Mouse (Mus musculus) liver, adult 2 months (tissue): ENCODE data around the gene Tapbpl. TPM values are rescaled to one million over a fixed set of nuclear protein-coding genes. Genes with fewer than 3 reads are reported as not detected.

Experiments
- DNase-seq: peaks from one replicate; pipeline ENCODE4 v3.0.0-alpha.2; 2011; ENCODE audit warnings: low read depth, low spot score; ENCODE audit errors: extremely low read depth
- H3K27ac ChIP-seq: fragments of 200-500 bp; replicated peaks from 2 replicates; pipeline ENCODE4 v1.5.1; 2012; ENCODE audit warnings: low read depth, mild to moderate bottlenecking, control low read depth, inconsistent platforms, low read length; ENCODE audit not compliant: insufficient read depth
- H3K27me3 ChIP-seq: fragments of 200-500 bp; 2 replicates; pipeline ENCODE4 v1.6.1; 2012; ENCODE audit warnings: mild to moderate bottlenecking, moderate library complexity, low read length, inconsistent platforms; ENCODE audit not compliant: control insufficient read depth, insufficient read depth
- H3K36me3 ChIP-seq: fragments of 200-500 bp; 2 replicates; pipeline ENCODE4 v1.6.1; 2012; ENCODE audit warnings: low read length, inconsistent platforms; ENCODE audit not compliant: control insufficient read depth, insufficient read depth
- H3K4me1 ChIP-seq: fragments of 200-500 bp; 2 replicates; pipeline ENCODE4 v1.6.1; 2011; ENCODE audit warnings: low read length; ENCODE audit not compliant: control insufficient read depth, insufficient read depth
- H3K4me3 ChIP-seq: fragments of 200-500 bp; 2 replicates; pipeline ENCODE4 v1.5.1; 2011; ENCODE audit warnings: low read depth, mild to moderate bottlenecking, control low read depth, low read length, moderate library complexity; ENCODE audit not compliant: insufficient read depth
- H3K79me2 ChIP-seq: fragments of 200-500 bp; 2 replicates; pipeline ENCODE4 v1.6.1; 2012; ENCODE audit warnings: inconsistent platforms, mild to moderate bottlenecking, low read length, moderate library complexity; ENCODE audit not compliant: control insufficient read depth, insufficient read depth
- H3K9ac ChIP-seq: fragments of 200-500 bp; 2 replicates; pipeline ENCODE4 v1.6.1; 2012; ENCODE audit warnings: low read depth, mild to moderate bottlenecking, control low read depth, inconsistent platforms, low read length
- CTCF ChIP-seq: fragments of 200-500 bp; IDR thresholded peaks from 2 replicates; pipeline ENCODE4 v1.5.1; 2011; ENCODE audit warnings: low read depth, low read length, control low read depth
- POLR2A ChIP-seq: fragments of 200-500 bp; IDR thresholded peaks from 2 replicates; pipeline ENCODE4 v1.6.1; 2011; ENCODE audit warnings: low read length, control low read depth; ENCODE audit not compliant: insufficient read depth; ENCODE audit errors: extremely low read depth
- WGBS: fragments of 180-500 bp; shearing (Covaris S2); methylation state at CpG from one replicate; pipeline ENCODE4 v1.1.7; 2018; 5-methylcytosine and 5-hydroxymethylcytosine counted together
- polyA plus RNA-seq: library from polyadenylated mRNA; depleted of rRNA; stranded (reverse); fragments of >200 nt; gene quantifications from 2 replicates; pipeline ENCODE4 v1.2.3, GENCODE M21; 2012; rRNA removed
- total RNA-seq: library from RNA; depleted of rRNA; stranded (reverse); fragments of >200 nt; gene quantifications from 2 replicates; pipeline ENCODE4 v1.2.3, GENCODE M21; 2014; rRNA removed

The Tapbpl gene
- 15.0 and 16.5 TPM in 2 replicates for total RNA-seq
- 18.2 and 19.0 TPM in 2 replicates for polyA plus RNA-seq

GRCm38 (mm10) chr6:125231117-125232044 lies at the start of gene Tapbpl:
Gene Tapbpl (minus strand): TSS chr6:125231860.
- Histone ChIP-seq H3K4me1 (peaks cover 6% of the 10 kb centered on the region), H3K79me2 (peaks cover 4% of the 10 kb centered on the region; the same call in 1 of the 2 replicates), H3K36me3 (peaks cover 13% of the 10 kb centered on the region; the same call in 1 of the 2 replicates), H3K27ac (peak within 1 kb of the TSS; percentile 92), H3K4me3 (peak within 1 kb of the TSS; percentile 90), H3K27me3 (no peaks in the 10 kb centered on the region), H3K9ac (peak within 1 kb of the TSS; percentile 91)
- under 1% methylated on average over 16 of the region's 16 CpGs for WGBS
- DNase-seq, result peak; percentile 72
- TF ChIP-seq POLR2A (0 out of 2 replicates have a peak, but pooled peaks have one; percentile 44), CTCF (no peak)

- Histone ChIP-seq H3K4me3 (no peak overlapping the region), H3K9ac (no peak overlapping the region), H3K4me1 (no peaks in the 10 kb centered on the region), H3K27ac (no peak overlapping the region), H3K27me3 (no peaks in the 10 kb centered on the region), H3K36me3 (no peaks in the 10 kb centered on the region), H3K79me2 (no peaks in the 10 kb centered on the region)
- TF ChIP-seq POLR2A (no peak), CTCF (no peak)
- WGBS, result 79% methylated on average over 8 of the region's 8 CpGs
- no peak for DNase-seq
Observed at GRCm38 (mm10) chr6:125279729-125280128, 48.1 kb upstream of the Tapbpl start.

GRCm38 (mm10) chr6:125274841-125275563 lies 43.3 kb upstream of the Tapbpl start:
- Histone ChIP-seq H3K9ac (no peak overlapping the region), H3K4me1 (no peaks in the 10 kb centered on the region), H3K27me3 (no peaks in the 10 kb centered on the region), H3K27ac (no peak overlapping the region), H3K36me3 (no peaks in the 10 kb centered on the region), H3K79me2 (no peaks in the 10 kb centered on the region), H3K4me3 (no peak overlapping the region)
- TF ChIP-seq CTCF, result peak; percentile 61
- no peak for TF ChIP-seq POLR2A
- DNase-seq, result peak; percentile 56
- WGBS, result 56% methylated on average over 15 of the region's 15 CpGs

GRCm38 (mm10) chr6:125272228-125272785 lies 40.6 kb upstream of the Tapbpl start:
- Histone ChIP-seq H3K9ac (no peak overlapping the region), H3K79me2 (no peaks in the 10 kb centered on the region), H3K4me3 (no peak overlapping the region), H3K27me3 (no peaks in the 10 kb centered on the region), H3K4me1 (peaks cover 2% of the 10 kb centered on the region; the same call in 1 of the 2 replicates), H3K27ac (no peak overlapping the region), H3K36me3 (no peaks in the 10 kb centered on the region)
- WGBS, result 75% methylated on average over 10 of the region's 10 CpGs
- DNase-seq, result no peak
- TF ChIP-seq CTCF (no peak), POLR2A (no peak)

GRCm38 (mm10) chr6:125271455-125272227 lies 40.0 kb upstream of the Tapbpl start:
- WGBS, result 10% methylated on average over 17 of the region's 17 CpGs
- H3K4me3 ChIP-seq, result peak overlapping the region; percentile 29; the same call in 1 of the 2 replicates
- H3K4me1 ChIP-seq, result peaks cover 2% of the 10 kb centered on the region; the same call in 1 of the 2 replicates
- H3K79me2 ChIP-seq, result no peaks in the 10 kb centered on the region
- peak overlapping the region; percentile 64 for H3K9ac ChIP-seq
- TF ChIP-seq POLR2A (0 out of 2 replicates have a peak, but pooled peaks have one; percentile 39), CTCF (peak; percentile 94)
- H3K27ac ChIP-seq, result peak overlapping the region; percentile 82
- no peaks in the 10 kb centered on the region for H3K27me3 ChIP-seq
- peak; percentile 99 for DNase-seq
- H3K36me3 ChIP-seq, result no peaks in the 10 kb centered on the region
